Mouse (Mus musculus): ENCODE data around the gene Ube2k.

DNA sequence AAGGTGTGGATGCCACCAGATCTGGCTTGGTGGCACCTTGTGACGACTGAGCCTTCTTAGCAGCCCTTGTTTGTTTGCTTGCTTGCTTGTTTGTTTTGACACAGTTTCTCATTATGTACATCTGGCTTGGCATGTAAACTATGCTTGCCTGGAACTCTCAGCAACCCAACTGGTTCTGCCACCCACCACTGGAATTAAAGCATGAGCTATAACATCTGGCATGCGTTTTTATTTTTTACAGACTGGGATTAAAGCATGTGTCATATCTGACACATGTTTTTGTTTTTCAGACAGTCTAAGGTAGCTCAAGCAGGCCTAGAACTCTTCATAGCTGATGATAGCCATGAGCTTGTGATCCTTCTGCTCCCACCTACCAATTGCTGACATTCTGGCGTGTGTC lies 41.5 kb downstream of the Ube2k start:
- TF ChIP-seq CTCF (conservative IDR thresholded peaks at IDR 0.05; ENCODE audit: low read length) (no peak), NANOG (IDR thresholded peaks at IDR 0.05; ENCODE audit: borderline replicate concordance, low read length) (no peak), POU5F1 (IDR thresholded peaks at IDR 0.05; ENCODE audit: borderline replicate concordance, low read length) (no peak)
